Mouse (Mus musculus): ENCODE data around the gene Gm42420. TPM values are rescaled to one million over a fixed set of nuclear protein-coding genes. Genes with fewer than 3 reads are reported as not detected.
A peak's percentile ranks its signal among the peaks of the same experiment; 100 is the strongest.

The Gm42420 gene
- polyA plus RNA-seq, 2 experiments = 1.2 TPM

DNA sequence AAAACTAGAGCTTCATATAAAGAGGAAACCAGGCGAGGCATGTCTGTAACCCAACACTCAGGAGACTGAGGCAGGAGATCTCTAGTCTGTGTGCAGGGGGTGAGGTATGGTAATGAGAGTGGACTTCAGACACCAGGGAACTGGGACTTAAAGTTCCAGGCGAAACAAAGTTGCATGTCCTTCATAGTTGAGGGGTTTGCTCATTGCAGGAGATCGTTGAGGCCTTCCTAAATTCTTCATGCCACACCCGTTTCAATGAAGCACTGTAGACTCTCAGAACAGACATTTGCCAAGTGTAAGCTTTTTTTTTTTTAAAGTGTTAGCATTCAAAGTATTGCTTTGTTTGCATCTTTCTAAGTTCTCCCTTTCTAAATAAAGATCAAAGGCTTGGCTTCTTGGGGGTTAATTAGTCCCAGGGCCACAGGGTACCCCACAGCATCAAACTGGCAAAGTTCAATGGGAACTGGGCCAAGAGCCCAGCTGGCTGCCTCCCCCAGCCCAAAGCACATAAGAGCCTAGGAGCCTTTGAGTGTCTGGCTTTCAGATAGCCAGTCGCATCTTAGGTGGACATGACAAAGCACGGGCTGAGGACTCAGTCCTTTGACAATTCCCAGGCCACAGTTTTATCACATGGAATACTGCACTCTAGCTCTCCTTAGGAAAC is 26.1 kb upstream of the Gm42420 start:
- no peaks in the 10 kb centered on the region for H3K9me3 ChIP-seq (ENCODE audit: control insufficient read depth, low read length)
- H3K4me2 ChIP-seq (replicated peaks; ENCODE audit: low read depth, low read length, severe bottlenecking) = no peak overlapping the region
- H3K27me3 ChIP-seq (ENCODE audit: control insufficient read depth, insufficient read depth, low read length) = no peaks in the 10 kb centered on the region
- no peak for TF ChIP-seq POLR2A (IDR thresholded peaks at IDR 0.05; ENCODE audit: borderline replicate concordance, extremely low read depth, insufficient read depth, insufficient read length)
- H3K9ac ChIP-seq (ENCODE audit: low read depth, low read length, severe bottlenecking) = no peak overlapping the region
- DNase-seq (ENCODE audit: low spot score) (no peak), ATAC-seq (ENCODE audit: low FRiP score, low read depth) (no peak)
- H3K36me3 ChIP-seq (ENCODE audit: control insufficient read depth, insufficient read depth, low read length) = no peaks in the 10 kb centered on the region
- WGBS = 37% methylated on average over 6 of the region's 6 CpGs
- H3K4me3 ChIP-seq (replicated peaks; ENCODE audit: low read length) = no peak overlapping the region
- no peak overlapping the region for H3K27ac ChIP-seq (replicated peaks; ENCODE audit: low read depth, low read length)
- H3K4me1 ChIP-seq (ENCODE audit: control insufficient read depth, insufficient read depth, low read length) = peaks cover 30% of the 10 kb centered on the region

DNA sequence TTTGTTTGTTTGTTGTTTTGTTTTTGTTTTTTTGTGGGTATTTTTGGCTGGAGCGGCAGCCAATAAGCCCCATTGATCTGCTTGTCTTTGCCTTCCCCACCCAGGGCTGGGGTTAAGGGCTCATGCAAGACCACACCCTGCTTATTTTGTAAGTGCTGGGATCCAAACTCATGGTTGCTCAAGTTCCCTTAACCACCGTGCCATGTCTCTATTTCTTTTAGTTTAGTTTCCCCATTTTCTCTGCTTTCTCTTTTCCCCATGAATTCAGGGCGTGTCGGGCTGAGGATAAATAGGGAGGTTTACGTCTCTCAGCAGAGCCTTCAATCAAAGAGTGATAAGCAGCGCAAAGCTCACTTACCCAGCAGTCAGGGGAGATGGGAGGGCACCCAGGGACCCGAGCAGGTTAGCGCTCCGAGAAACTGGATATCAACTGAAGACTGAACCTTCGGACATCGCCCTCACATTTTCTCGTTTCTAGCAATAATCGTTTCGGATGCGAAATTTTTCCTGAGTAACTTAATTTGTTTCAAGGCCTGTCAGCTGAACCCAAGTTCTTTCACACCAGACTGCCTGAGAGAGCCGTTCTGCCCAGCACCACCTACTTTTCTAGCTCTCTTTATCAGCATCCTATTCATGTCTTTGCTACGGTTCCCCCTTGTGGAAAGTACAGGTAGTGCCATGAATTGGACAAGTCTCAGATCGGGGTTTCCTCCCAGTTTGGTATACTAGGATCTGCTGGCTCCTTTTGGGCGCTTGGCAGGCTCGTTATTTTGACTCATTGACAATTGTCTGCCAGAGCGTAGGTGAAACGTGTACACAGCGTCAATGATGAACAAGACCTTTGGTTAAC is 23.2 kb upstream of the Gm42420 start:
- H3K36me3 ChIP-seq (ENCODE audit: control insufficient read depth, insufficient read depth, low read length) = no peaks in the 10 kb centered on the region
- ATAC-seq (ENCODE audit: low FRiP score, low read depth) = peak; percentile 42; the same call in 1 of the 2 replicates

DNA sequence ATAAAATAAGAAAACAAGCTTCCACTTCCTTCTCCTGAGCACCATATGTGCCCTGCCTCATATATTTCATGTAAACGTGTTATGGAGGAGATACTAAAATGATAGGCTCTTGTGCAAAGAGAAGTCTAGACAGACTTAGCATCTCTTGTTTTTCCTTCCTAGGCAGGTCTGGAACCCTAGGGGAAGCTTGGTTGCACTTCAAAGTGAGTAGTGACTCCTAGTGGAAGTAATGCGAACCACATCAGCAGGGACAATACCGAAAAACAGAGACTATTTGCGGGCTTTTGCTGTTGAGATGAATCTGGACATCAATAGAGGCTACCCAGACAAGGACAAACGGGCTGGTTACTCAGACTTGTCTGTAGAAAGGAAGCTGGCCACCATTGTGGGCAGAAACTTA is 18.0 kb upstream of the Gm42420 start:
- Histone ChIP-seq H3K27me3 (ENCODE audit: control insufficient read depth, insufficient read depth, low read length) (no peaks in the 10 kb centered on the region), H3K9me3 (ENCODE audit: control insufficient read depth, low read length) (no peaks in the 10 kb centered on the region), H3K4me2 (replicated peaks; ENCODE audit: low read depth, low read length, severe bottlenecking) (no peak overlapping the region), H3K27ac (replicated peaks; ENCODE audit: low read depth, low read length) (no peak overlapping the region), H3K36me3 (ENCODE audit: control insufficient read depth, insufficient read depth, low read length) (no peaks in the 10 kb centered on the region), H3K4me1 (ENCODE audit: control insufficient read depth, insufficient read depth, low read length) (no peaks in the 10 kb centered on the region), H3K9ac (ENCODE audit: low read depth, low read length, severe bottlenecking) (no peak overlapping the region), H3K4me3 (replicated peaks; ENCODE audit: low read length) (no peak overlapping the region)
- 15% methylated on average over 5 of the region's 5 CpGs for WGBS
- no peak for TF ChIP-seq POLR2A (IDR thresholded peaks at IDR 0.05; ENCODE audit: borderline replicate concordance, extremely low read depth, insufficient read depth, insufficient read length)
- DNase-seq (ENCODE audit: low spot score) (peak; percentile 45), ATAC-seq (ENCODE audit: low FRiP score, low read depth) (no peak)

More for the DNA sequence above, 23.2 kb upstream of the Gm42420 start:
- H3K9ac ChIP-seq (ENCODE audit: low read depth, low read length, severe bottlenecking) = no peak overlapping the region
- no peak overlapping the region for H3K4me3 ChIP-seq (replicated peaks; ENCODE audit: low read length)
- H3K9me3 ChIP-seq (ENCODE audit: control insufficient read depth, low read length) = no peaks in the 10 kb centered on the region
- H3K27ac ChIP-seq (replicated peaks; ENCODE audit: low read depth, low read length) = no peak overlapping the region
- no peaks in the 10 kb centered on the region for H3K27me3 ChIP-seq (ENCODE audit: control insufficient read depth, insufficient read depth, low read length)
- WGBS = 26% methylated on average over 23 of the region's 23 CpGs
- H3K4me1 ChIP-seq (ENCODE audit: control insufficient read depth, insufficient read depth, low read length) = peaks cover 10% of the 10 kb centered on the region; the same call in 1 of the 2 replicates
- H3K4me2 ChIP-seq (replicated peaks; ENCODE audit: low read depth, low read length, severe bottlenecking) = peak overlapping the region; percentile 18; the same call in 1 of the 2 replicates
- TF ChIP-seq POLR2A (IDR thresholded peaks at IDR 0.05; ENCODE audit: borderline replicate concordance, extremely low read depth, insufficient read depth, insufficient read length) = no peak
- DNase-seq (ENCODE audit: low spot score) = peak; percentile 88

DNA sequence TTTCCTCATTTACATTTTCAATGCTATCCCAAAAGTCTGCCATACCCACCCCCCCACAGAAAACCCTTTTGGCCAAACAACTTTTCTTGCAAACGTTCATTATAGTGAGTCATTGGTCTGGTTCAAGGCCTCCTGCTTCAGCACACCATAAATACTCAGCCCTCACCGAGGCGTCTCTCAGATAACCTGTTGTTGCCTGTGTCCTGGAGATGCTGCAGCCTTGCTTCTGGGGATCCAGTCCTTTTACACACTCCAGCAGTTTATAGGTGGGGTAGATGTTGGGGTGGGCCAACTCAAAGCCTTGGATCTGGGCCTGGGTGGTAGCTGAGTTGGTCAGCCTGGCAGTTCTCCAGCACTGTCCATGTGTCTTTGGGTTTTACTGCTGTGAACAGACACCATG is 15.1 kb upstream of the Gm42420 start:
- Histone ChIP-seq H3K9me3 (ENCODE audit: control insufficient read depth, low read length) (no peaks in the 10 kb centered on the region), H3K36me3 (ENCODE audit: control insufficient read depth, insufficient read depth, low read length) (no peaks in the 10 kb centered on the region), H3K4me1 (ENCODE audit: control insufficient read depth, insufficient read depth, low read length) (peaks cover 6% of the 10 kb centered on the region), H3K27ac (replicated peaks; ENCODE audit: low read depth, low read length) (no peak overlapping the region), H3K4me3 (replicated peaks; ENCODE audit: low read length) (no peak overlapping the region), H3K27me3 (ENCODE audit: control insufficient read depth, insufficient read depth, low read length) (no peaks in the 10 kb centered on the region), H3K4me2 (replicated peaks; ENCODE audit: low read depth, low read length, severe bottlenecking) (no peak overlapping the region), H3K9ac (ENCODE audit: low read depth, low read length, severe bottlenecking) (no peak overlapping the region)
- 58% methylated on average over 3 of the region's 3 CpGs for WGBS
- ATAC-seq (ENCODE audit: low FRiP score, low read depth) = no peak
- no peak for DNase-seq (ENCODE audit: low spot score)
- no peak for TF ChIP-seq POLR2A (IDR thresholded peaks at IDR 0.05; ENCODE audit: borderline replicate concordance, extremely low read depth, insufficient read depth, insufficient read length)

DNA sequence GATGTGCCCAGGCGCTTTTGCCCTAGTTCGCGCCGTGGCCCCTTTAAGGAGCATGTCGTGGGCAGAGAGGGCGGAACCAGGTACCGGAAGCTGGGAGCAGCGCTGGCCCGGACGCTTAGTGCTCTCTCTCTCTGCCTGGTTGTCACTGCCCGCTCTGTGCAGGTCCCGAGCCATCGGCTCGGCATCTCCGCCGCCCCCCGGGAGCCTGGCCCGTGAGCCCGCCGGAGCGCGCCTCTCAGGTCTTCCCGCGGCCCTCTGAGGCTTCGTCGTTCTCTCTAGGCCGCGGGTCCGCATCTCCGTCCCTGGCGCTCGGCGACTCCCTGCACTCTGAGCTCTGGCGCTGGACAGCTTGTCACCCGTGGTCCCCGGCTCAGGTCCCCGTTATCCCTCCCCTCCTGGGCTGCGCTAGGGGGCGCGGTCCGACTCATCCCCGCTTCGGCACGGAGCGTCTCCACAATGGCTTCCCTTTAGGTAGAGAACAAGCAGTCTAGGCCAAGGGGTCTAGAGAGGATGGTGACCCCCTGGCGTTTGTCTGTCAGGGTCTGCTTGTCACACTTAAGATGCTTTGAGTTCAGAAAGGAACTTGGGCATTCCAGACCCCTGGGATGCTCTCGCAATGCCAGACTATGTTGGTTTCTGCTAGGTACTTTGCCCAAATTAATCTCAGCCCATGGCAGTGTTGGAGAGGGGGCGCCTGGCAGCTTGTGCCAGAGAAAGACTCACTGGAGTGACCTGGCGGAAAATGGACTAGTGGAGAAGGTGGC is 11.6 kb upstream of the Gm42420 start, which contains the start of gene Adck2:
Gene Adck2 (plus strand): TSS at position 83 of the 764 bp plus-strand sequence.
- peak within 1 kb of the TSS; percentile 65 for H3K4me2 ChIP-seq (replicated peaks; ENCODE audit: low read depth, low read length, severe bottlenecking)
- ATAC-seq (ENCODE audit: low FRiP score, low read depth) (peak; percentile 89), DNase-seq (ENCODE audit: low spot score) (peak; percentile 85)
- peak within 1 kb of the TSS; percentile 64 for H3K9ac ChIP-seq (ENCODE audit: low read depth, low read length, severe bottlenecking)
- TF ChIP-seq POLR2A (IDR thresholded peaks at IDR 0.05; ENCODE audit: borderline replicate concordance, extremely low read depth, insufficient read depth, insufficient read length) = peak; percentile 17; the same call in 1 of the 2 replicates
- H3K9me3 ChIP-seq (ENCODE audit: control insufficient read depth, low read length) = no peaks in the 10 kb centered on the region
- peaks cover 6% of the 10 kb centered on the region for H3K4me1 ChIP-seq (ENCODE audit: control insufficient read depth, insufficient read depth, low read length)
- under 1% methylated on average over 42 of the region's 49 CpGs for WGBS
- no peaks in the 10 kb centered on the region for H3K27me3 ChIP-seq (ENCODE audit: control insufficient read depth, insufficient read depth, low read length)
- peak within 1 kb of the TSS; percentile 61 for H3K27ac ChIP-seq (replicated peaks; ENCODE audit: low read depth, low read length)
- peaks cover 21% of the 10 kb centered on the region for H3K36me3 ChIP-seq (ENCODE audit: control insufficient read depth, insufficient read depth, low read length)
- peak within 1 kb of the TSS; percentile 49 for H3K4me3 ChIP-seq (replicated peaks; ENCODE audit: low read length)

Data from limb, embryonic 14.5 days (tissue).